Mouse (Mus musculus) 3134 (cell line): ENCODE data around the gene Gm1043.

Experiments used
- DNase-seq: peaks from one replicate; pipeline ENCODE4 v3.0.0-alpha.2; 2011; ENCODE audit warnings: low spot score; ENCODE audit not compliant: insufficient read length; ENCODE audit errors: extremely low read depth

Gene Gm1043

DNA sequence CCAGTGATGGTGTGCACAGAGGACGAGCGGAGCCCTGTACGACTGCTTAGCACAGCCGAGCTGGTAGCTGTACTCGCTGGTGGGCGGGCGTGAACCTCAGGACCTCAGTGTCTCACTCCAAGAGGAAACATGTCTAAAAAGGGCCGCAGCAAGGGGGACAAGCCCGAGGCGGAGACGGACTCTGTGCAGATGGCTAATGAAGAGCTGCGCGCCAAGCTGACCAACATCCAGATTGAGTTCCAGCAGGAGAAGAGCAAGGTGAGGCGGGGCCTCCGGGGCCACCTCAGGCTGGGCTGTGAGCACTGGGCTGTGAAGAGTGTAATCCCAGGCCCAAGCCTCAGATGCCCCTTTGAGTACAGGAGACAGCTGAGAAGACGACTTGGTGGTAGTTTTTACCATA lies at the start of gene Gm1043:
TSS of gene Gm1043 (plus strand) at position 130 of the 400 bp plus-strand sequence.
- no peak for DNase-seq

DNA sequence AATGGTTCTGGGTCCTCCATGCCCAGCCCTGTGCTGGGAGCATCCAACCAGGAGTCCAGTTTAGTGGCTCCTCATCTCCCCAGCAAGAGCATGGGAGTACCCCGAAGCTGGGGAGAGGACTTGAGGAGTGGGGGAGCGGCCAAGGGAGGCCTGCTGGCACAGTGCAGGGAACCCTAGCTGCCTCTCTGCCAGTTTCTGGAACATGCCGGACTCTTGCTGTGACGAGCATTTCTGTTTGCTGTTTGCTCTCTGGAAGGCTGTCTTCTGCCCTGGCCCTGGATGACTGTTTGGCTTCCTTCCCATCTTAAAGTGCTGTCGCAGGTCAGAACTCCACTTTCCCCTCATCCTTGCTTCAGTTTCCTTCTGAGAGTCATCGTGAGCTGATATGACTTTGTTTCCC lies 49.3 kb upstream of the Gm1043 start:
- DNase-seq, result no peak

DNA sequence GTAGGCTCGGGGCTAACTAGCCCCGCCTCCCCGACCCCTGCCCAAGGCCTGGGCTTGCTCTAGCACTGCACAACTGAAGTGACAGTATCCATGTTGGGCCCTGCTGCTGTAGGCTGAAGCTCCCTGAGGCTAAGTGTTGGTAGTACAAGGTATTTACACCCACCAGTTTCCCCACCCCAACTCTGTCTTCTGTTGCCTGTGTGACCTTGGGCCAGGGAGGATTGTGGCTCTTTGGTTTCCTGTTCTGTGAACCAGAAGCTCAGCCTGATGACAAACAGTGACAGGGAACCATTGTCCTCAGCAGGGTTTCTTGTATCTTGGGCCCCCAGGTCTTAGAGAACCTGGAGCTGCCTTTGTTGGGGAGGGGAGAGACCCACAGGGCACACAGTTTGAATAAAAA lies 48.3 kb upstream of the Gm1043 start:
- DNase-seq, result no peak

DNA sequence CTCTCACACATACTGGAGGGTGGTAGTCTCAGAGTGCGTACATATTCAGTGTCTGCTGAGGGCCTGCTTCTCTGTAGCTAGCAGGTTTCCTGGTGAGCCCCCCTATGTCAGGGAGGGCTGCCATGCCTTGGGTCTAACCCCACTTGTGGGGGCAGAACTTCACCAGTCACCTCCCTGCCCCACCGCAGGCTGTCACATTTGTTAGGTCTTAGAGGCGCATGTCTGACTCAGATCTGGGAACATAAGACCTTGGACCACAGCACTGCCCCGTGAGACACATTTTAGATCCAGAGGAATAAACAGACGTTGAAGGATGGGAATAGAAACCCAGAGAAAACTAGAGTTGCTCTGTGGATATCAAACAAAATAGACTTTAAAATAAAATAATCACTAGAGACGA lies 45.3 kb upstream of the Gm1043 start:
- no peak for DNase-seq

DNA sequence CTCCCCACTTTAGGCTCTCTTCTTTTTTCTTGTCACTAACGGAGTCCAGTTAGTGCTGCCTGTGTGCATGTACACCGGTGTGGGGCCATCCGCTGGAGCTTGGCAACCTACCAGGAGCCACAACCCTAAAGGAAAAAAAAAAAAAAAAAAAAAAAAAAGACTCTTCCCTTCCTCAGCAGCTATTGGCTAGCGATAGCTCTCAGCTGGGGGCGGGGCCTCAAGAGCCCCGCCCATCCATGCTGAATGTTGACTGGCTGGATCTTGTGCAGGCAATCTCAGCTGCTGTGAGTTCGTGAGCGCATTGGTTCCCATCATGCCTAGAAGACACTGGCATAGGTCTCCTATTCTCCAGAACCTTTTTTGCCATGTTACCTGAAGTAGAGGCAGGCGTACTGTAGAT lies 44.5 kb upstream of the Gm1043 start:
- DNase-seq, result no peak

DNA sequence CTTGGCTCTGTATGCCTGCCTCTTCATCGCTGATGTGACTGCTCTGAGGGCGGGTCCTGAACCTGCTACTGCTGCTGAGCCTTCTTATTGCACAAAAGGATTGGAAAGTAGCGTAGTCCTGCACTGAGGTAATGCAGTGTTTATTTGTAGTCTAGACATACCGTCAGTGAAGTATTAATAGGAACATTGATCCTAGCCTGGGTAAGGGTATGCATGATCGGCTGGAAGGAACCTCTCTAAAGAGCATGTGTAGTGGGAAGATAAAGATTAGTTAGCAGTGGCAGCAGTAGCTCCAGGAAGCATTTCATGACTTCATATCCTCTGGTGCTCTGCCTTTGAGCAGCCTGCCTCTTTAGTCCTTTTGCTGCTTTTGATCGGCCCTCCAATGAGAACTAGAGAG lies 43.5 kb upstream of the Gm1043 start:
- DNase-seq, result no peak

DNA sequence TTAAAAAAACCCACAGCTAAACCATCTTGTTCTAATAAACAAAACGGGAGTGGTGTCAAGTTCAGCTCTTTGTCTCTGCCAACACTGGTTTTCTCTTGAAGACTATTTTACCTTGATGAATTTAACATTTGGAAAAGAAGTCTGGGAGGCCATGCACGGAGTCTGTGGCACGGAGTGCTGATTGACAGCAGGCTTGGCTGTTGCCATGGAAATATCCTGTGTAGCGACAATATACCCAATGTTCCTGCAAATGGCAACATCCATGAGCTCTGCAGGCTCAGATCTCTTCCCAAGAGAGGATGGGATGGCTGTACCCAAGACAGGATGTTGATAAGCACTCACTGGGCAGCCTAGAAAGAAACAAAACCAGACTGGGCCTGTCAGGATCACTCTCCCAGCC lies 42.2 kb upstream of the Gm1043 start:
- no peak for DNase-seq

DNA sequence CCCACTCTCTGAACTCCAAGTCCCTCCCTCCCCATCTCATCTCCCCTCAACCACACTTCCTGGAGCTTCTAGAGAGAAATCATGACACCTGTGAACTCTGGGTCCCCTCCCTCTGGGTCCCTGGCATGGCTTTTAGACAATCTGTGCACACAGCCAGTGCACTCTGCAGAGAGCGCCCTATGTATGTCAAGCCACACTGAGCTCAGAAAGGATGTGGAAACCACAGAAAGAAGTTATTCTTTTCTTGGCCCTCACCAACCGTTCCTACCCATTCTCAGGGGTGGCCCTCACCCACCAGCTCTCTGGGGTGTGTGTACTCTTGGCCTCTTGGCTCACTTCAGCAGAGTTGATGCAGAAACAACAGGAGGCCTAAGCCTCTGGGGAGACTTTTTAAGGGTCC lies 40.4 kb upstream of the Gm1043 start:
- no peak for DNase-seq

DNA sequence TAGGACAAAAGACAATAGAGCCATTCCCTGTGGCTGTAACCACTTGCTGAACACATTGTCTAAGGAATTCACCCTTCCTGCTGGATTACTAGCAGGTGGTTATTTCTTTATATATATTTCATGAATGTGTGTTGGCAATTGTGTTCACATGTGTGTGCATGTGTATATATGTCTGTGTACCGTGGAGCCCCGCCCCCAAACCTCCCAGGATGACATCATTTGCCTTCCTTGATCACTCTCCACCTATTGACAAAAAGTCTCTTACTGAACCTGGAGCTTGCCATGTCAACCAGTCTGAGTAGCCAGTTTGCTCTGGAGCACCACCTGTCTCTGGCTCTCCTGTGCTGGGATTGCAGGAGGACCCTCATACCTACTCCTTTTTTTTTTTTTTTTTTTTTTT lies 39.6 kb upstream of the Gm1043 start:
- no peak for DNase-seq

DNA sequence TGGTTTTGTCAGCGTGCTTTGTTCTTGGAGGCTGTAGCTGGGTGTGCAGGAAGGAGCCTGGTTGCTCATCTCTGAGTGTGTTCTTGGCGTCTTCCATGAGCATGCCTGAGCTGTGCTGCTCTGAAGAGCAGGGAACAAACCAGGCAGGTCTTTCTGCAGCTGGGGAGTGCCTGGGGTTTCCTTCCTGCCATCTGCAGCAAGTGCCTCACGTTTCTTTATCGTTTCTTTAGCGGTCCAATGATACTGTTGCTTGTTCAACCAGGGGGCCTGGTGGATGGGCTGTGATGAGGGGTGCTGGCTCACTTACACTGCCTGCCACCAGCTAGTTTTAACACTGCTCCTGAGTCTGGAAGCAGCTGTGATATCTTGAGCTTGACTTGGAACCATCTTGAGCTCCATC lies 38.4 kb upstream of the Gm1043 start:
- DNase-seq, result no peak

DNA sequence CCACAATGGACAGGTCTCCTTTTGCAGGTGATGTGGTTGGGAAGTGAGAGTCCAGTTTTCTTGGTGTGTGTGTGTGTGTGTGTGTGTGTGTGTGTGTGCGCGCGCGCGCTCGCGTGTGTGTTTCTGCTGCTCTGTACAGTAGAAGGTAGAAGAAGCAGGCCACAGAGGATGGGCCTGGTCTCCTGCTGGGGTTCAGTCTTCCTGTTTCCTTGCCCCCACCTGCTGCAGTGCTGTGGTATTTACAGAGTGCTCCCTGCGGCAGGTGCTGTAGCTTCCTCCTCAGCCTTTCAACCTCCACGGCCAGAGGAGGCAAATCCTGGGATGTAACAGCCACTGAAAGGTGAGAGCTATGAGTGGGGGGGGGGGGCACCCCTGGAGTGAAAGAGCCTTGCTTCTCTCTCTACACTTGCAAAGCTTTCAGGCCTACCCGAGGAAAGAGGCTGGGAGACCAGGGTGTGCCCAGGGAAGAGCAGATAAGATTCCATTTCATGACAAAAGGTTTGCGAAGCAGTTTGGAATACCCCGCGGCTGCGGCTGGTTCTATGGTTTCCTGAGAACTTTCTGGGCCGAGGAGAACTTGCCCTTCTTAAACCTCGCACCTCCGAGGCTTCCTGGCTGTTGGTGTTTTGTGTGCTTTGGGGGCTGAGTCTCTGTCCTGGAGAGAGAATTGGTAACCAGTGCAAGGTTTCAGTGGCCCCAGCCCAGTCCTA lies 37.8 kb upstream of the Gm1043 start:
- no peak for DNase-seq

DNA sequence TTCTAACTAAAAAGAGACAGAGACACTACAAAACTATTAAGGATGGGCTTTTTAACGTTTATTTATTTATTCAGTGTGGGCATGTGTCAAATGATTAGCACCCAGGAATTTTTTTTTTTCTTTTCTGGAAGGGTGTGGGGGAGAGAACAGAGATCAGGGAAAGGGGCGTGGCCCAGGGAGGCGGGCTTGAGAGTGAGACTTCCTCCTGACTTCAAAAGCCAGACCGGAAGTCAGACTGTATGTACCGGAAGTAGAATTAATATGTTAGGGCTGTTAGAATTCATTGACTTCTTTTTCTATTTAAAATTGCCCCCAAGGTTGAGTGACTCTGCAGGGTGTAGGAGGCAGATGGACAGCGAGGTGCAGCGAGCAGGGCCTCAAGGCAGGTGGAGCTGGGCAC lies 37.2 kb upstream of the Gm1043 start:
- peak; percentile 26 for DNase-seq

DNA sequence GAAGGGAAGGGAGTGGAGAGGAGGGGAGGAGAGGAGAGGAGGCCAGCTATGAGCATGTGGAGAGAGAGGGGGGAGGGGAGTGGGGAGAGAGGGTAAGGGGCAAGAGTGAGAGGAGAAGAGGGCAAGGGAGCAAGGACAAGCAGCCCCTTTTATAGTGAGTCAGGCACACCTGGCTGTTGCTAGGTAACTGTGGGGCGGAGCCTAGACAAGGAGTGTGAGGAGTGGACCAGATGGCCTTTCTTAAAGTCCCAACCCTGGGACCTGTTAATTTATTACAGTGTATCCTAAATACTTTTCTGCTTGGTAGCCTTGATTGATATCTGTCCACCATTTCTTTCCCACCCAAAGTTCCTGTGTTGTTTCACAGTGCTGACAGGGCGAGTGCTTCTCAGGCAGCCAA lies 36.1 kb upstream of the Gm1043 start:
- no peak for DNase-seq

DNA sequence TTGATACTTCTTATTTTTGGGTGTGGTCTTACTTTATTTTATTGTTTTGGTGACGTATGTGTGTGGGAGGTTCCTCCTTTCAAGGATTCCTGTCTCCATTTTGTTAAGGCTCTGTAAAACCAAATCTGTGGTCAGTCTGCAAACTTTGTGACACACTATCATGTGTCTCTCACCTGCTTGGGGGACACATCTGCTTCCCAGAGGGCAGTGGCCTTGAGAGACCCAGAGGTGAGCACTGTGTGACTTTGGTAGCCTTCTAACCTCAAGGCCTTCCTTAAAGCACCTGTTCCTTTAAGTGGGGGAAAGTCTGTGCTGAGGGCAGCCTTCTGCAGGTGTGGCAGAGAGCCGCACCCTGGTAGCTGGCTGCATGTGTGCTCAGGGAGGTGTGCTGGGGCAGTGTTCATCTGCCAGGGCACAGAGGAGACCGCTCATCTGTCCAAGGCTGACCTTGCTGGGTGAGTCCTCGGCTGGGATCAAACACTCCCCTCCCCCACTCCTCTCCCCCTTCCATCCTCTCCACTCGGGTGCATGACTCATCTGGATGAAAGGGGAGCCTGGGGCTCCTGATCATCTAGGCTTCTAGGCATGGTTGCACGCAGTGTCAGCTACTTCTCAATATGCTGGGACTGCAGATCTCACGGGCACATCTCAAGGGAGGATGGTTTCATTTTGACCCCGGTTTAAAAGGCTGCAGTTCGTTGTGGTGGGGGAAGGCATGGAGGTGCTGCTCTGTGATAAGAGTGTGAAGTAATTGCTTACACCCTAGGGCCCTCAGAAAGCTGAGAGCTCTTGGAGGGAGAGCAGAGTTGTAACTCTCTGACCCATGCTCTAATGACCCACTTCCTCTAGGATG lies 34.4 kb upstream of the Gm1043 start:
- peak; percentile 13 for DNase-seq

DNA sequence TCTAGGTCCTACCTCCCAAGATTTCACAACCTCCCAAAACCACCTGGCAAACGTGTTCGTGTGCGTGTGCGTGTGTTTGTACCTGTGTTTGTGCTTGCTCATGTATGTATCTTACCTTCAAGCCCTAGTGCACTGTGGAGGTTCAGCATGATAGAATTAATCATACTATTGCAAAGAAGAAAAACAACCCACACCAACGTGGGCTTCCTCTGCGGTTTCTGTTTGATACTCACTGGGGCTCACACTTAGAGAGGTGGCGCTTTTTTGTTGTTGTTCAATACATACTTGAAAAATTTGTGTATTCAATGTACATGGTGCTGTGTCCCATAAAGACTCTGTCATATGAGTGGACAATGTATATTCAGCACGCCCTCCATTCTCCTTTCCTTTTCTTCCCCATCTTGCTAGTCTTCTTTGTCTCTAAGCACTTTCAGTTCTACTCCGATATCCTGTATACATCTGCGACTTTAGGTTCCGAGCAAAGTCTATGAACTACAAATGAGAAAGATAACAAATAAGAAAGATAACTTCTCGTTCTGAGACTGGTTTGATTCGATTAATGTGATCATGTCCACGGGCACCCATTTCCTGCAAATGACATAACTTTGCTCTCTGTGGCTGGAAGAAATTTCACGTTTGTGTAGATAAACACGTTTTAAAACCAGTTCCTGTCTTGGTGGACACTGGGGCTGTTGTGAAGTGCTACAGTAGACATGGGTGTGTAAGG lies 33.6 kb upstream of the Gm1043 start:
- DNase-seq, result no peak

DNA sequence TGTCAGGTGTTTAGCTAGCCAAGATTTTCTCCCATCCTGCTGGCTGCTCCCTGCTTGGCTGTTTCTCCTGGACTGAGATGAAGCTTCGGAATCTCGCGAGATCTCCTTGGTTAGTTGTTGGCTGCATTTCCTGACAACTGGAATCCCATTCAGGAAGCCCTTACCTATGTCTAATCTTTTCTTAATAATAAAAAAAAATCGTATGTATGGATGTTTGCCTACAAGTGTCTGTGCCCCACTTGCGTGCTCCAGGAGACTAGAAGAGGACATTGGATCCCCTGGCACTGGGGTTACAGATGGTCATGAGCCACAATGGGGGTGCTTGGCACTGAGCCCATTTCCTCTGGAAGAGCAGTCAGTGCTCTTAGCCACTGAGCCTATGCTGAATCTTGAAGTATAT lies 32.3 kb upstream of the Gm1043 start:
- no peak for DNase-seq

DNA sequence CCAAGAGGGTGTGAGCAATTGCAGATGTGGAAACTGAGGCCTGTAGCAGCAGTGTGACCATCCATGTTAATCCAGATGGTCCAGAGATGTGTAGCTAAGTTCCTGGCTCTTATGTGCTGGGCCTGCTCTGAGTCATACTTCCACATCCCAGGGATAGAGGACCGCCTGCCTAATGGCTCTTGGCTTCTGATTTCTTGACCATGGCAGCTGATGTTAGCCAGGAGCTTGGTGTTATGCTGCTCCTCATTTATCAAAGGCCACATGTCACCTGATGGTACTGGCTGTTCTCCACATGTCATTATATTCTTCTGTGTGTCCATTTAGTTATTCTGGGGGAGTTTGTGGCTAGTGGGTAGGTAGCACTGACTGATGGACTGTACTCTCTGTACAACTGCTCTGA lies 29.4 kb upstream of the Gm1043 start:
- DNase-seq, result no peak

DNA sequence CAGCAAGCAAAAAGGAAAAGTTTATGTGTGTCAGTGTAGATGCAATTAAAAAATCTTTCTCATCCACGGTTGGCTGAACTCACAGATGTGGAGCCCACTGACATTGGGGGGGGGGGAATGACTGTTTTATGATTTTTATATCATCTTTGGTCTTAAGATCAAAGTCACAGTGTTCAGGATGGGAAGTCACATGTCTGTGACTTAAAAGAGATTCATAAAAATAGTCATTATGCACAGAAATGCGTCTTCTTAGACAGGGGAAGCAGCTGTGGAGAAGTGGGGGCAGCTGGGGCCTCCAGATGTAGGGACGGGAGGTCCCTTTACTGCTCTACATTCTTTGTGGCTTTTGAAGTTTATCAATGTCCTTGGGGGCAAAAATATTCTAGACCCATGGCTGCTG lies 28.7 kb upstream of the Gm1043 start:
- DNase-seq, result no peak

DNA sequence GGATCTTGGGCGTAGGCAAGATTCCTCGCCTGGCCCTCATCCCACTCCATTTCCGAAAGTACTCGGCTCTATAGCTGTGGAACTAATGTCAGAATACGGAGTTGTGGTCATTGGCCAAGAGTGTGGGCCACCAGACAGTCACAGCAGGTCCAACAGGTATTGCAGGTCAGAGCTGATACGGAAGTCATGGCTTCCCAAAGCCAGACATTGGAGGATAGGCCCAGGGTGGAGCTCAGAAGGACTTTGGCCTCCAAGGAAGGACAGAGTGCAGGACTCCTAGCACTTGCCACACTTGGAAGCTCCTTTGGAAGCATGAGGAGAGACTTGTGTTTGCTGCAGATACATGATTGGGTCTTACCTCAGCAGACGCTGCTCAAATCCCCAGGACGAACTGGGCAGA lies 23.6 kb upstream of the Gm1043 start:
- no peak for DNase-seq

DNA sequence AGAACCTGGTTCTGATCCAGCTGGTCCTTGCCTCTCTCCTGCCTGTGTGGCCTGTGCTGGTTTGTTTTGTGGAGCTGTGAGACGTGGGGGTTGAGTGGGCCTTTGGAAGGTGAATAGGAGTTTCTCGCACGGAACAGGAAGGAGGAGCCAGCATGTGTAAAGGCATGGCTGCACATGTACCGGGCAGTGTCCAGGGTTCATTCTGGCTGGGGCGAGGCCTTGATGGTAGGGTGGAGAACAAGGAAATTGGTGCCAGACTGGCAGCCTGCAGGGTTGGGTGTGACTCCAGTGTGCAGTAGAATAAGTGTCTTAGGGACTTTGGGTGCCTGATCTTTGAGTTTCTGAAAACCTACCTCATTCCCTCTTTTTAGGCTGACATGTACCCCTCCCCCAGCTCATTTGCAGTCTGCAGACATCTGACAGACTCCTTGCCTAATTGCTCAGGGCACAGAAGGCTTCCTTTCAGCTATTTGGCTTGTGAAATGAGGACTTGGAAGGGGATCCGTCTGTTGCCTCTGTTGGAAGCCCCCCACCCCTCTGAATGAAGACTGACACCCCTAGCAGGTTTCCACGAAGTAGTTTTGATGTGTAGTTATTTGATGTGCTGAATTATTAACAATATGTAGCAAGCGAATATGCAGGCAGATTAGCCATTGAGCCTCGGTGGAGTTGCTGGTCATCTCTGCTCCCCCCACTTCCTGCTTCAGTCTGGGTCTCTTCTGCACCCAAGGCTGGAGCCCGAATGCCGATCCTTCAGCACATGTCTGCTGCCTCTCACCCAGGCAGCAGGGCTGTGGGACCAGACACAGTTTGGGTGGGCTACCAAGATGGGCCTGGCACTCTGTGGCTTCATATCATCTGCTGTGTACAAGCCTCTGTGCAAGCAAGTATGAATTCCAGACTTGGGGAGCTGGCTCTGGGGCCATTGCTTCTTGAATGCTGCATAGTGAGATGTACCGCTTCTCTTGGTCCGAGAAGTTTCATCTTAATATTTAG lies 20.4 kb upstream of the Gm1043 start:
- no peak for DNase-seq
